30 mouse cellular contexts compared by ENCODE assay signal in the genomic region with DNA sequence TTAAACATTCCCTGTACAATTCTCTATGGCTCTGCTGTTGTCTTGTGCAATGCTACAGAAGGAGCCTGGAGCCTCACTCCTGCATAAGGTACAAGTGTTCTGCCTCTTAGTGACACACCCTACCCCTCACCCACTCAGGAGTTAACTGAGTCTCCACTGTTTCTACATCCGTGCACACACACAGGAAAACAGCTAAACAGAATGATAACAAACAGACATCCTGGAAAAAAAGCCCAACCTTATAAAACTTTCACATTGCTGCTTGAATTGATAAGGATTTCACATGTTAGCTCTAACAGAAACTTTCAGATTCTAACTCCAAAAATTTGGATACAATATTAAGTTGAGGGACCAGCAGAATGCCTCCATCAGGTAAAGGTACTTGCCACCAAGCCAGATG. TPM values are rescaled to one million over a fixed set of nuclear protein-coding genes. Genes with fewer than 3 reads are reported as not detected.
"Had no signal": no experiment of that assay in that cellular context is flagged by ENCODE, and none has a peak within 500 bp of the region (broad histone marks: within the 10 kb centered on the region; RNA-seq: fewer than 3 reads in every experiment).

No protein-coding gene starts in this region.

- H3K4me2 ChIP-seq: embryonic facial prominence, embryonic 12.5 days; embryonic facial prominence, embryonic 13.5 days; embryonic facial prominence, embryonic 15.5 days; forebrain, embryonic 12.5 days; forebrain, embryonic 13.5 days; forebrain, embryonic 15.5 days had no signal

- H3K4me1 ChIP-seq: embryonic facial prominence, embryonic 10.5 days; embryonic facial prominence, embryonic 12.5 days; embryonic facial prominence, embryonic 13.5 days; embryonic facial prominence, embryonic 15.5 days; forebrain, embryonic 10.5 days; forebrain, embryonic 12.5 days; forebrain, embryonic 13.5 days; forebrain, embryonic 15.5 days; heart, embryonic 10.5 days had no signal

- H3K27ac ChIP-seq: embryonic facial prominence, embryonic 10.5 days; embryonic facial prominence, embryonic 12.5 days; embryonic facial prominence, embryonic 13.5 days; embryonic facial prominence, embryonic 15.5 days; forebrain, embryonic 10.5 days; forebrain, embryonic 12.5 days; forebrain, embryonic 13.5 days; forebrain, embryonic 15.5 days; gastrocnemius, adult 2 months; heart, adult 2 months; heart, embryonic 10.5 days had no signal

- H3K36me3 ChIP-seq: embryonic facial prominence, embryonic 10.5 days; embryonic facial prominence, embryonic 12.5 days; embryonic facial prominence, embryonic 13.5 days; embryonic facial prominence, embryonic 15.5 days; forebrain, embryonic 10.5 days; forebrain, embryonic 12.5 days; forebrain, embryonic 15.5 days; heart, embryonic 10.5 days had no signal

- H3K9ac ChIP-seq: embryonic facial prominence, embryonic 12.5 days; embryonic facial prominence, embryonic 13.5 days; embryonic facial prominence, embryonic 15.5 days; forebrain, embryonic 12.5 days; forebrain, embryonic 13.5 days; forebrain, embryonic 15.5 days; forebrain, postnatal 0 days had no signal

- ATAC-seq: forebrain, embryonic 13.5 days; forebrain, embryonic 14.5 days; forebrain, embryonic 15.5 days; forebrain, embryonic 16.5 days; forebrain, postnatal 0 days had no signal

- DNase-seq: cerebellum, adult 9-10 months; cerebellum, adult 9-11 months; cerebellum, postnatal 10 days; cerebellum, postnatal 14 days; cerebellum, postnatal 36 days; embryo, embryonic 11 days; forebrain, postnatal 0 days; gastrocnemius, adult 2 months; gastrocnemius, postnatal 10 days; gastrocnemius, postnatal 14 days; gastrocnemius, postnatal 25 days; gastrocnemius, postnatal 36 days; heart, adult 11 months; heart, adult 18-20 months; heart, adult 2 months had no signal

- H3K9me3 ChIP-seq: embryonic facial prominence, embryonic 10.5 days; embryonic facial prominence, embryonic 12.5 days; embryonic facial prominence, embryonic 13.5 days; embryonic facial prominence, embryonic 15.5 days; forebrain, embryonic 10.5 days; forebrain, embryonic 12.5 days; forebrain, embryonic 13.5 days; forebrain, embryonic 15.5 days; heart, embryonic 10.5 days had no signal

- H3K4me3 ChIP-seq: embryonic facial prominence, embryonic 10.5 days; embryonic facial prominence, embryonic 12.5 days; embryonic facial prominence, embryonic 13.5 days; embryonic facial prominence, embryonic 15.5 days; erythroblast, embryonic 14.5 days; forebrain, embryonic 10.5 days; forebrain, embryonic 12.5 days; forebrain, embryonic 13.5 days; forebrain, embryonic 15.5 days; gastrocnemius, adult 2 months; heart, adult 2 months; heart, embryonic 10.5 days had no signal

- H3K27me3 ChIP-seq: embryonic facial prominence, embryonic 12.5 days; embryonic facial prominence, embryonic 13.5 days; embryonic facial prominence, embryonic 15.5 days; forebrain, embryonic 12.5 days; forebrain, embryonic 13.5 days; forebrain, embryonic 15.5 days had no signal

RNA-seq across cellular contexts. Expression of a gene that starts 17.0 kb away (rescaled TPM):
- total RNA-seq: common myeloid progenitor, adult 5-6 weeks; gastrocnemius, adult 2 months; gastrocnemius, postnatal 14 days; gastrocnemius, postnatal 25 days; gastrocnemius, postnatal 36 days; granulocyte monocyte progenitor cell, adult 5-6 weeks had no signal
- polyA plus RNA-seq: embryonic facial prominence, embryonic 11.5 days; erythroblast, embryonic 14.5 days had no signal
